Mouse (Mus musculus): ENCODE data around the gene Slc2a5. TPM values are rescaled to one million over a fixed set of nuclear protein-coding genes. Genes with fewer than 3 reads are reported as not detected.

Gene Slc2a5
- polyA plus RNA-seq, 1 experiment from 2014 or later: 3.3 TPM

DNA sequence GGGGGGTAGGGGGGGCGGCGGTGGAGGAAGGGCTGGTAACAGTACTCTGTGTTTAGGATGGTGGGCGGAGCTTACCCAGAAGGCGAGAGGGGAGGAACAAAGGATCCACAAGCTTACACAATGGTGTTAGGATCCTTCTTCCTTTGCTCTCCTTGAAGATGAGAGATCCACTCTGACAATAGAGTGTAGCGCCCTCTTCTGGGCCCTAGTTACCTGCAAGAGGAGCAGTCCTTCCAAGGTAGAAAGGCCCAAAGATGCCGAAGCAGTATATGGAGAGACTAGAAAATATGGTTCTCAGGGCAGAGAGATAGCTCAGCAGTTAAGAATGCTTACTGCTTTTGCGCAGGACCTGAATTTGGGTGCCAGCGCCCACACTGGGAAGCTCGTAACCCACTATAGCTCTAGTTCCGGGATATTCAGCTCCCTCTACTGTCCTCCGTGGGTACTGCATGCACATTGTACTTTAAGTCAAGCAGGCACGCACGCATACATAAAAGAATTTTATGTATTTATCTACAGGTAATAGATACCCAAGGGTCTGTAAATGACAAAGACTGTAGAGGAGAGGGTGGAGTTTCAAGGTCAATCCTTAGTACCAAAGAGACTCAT is 43.6 kb downstream of the Slc2a5 start:
- 70% methylated on average over 13 of the region's 13 CpGs for WGBS
- Histone ChIP-seq H3K27ac (ENCODE audit: low read depth, low read length) (no peak overlapping the region), H3K4me1 (ENCODE audit: control insufficient read depth, insufficient read depth, low read length) (no peaks in the 10 kb centered on the region), H3K4me2 (ENCODE audit: low read depth) (no peak overlapping the region), H3K36me3 (ENCODE audit: control insufficient read depth, insufficient read depth, low read length) (no peaks in the 10 kb centered on the region), H3K4me3 (ENCODE audit: low read depth, low read length) (no peak overlapping the region), H3K9me3 (ENCODE audit: control insufficient read depth, low read length) (peaks cover 4% of the 10 kb centered on the region), H3K27me3 (ENCODE audit: control insufficient read depth, insufficient read depth, low read length) (no peaks in the 10 kb centered on the region), H3K9ac (ENCODE audit: low read length) (no peak overlapping the region)
- no peak for DNase-seq (ENCODE audit: low spot score)
- no peak for ATAC-seq (ENCODE audit: insufficient read depth, low FRiP score, low TSS enrichment)

DNA sequence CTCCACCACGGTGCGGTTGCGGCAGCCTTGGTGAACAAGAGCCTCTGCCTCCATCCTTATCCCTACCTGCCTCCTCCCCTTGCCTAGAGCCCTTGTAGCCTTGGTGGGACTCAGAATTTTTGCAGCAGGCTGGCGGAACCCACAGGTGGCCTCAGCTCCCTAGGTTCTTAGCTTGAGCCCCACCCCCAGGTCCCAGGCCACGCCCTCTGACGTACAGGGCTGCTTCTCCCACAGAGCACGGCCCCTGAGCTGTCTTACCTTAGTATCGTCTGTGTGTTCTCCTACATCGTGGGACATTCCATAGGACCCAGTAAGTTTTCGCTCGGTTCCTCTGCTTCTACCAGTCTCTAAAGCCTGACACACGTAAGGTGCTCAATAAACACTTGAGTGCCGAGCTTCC is 45.8 kb downstream of the Slc2a5 start:
- Histone ChIP-seq H3K4me2 (ENCODE audit: low read depth) (no peak overlapping the region), H3K36me3 (ENCODE audit: control insufficient read depth, insufficient read depth, low read length) (no peaks in the 10 kb centered on the region), H3K27ac (ENCODE audit: low read depth, low read length) (no peak overlapping the region), H3K9me3 (ENCODE audit: control insufficient read depth, low read length) (peaks cover 4% of the 10 kb centered on the region), H3K9ac (ENCODE audit: low read length) (no peak overlapping the region), H3K4me3 (ENCODE audit: low read depth, low read length) (no peak overlapping the region), H3K27me3 (ENCODE audit: control insufficient read depth, insufficient read depth, low read length) (no peaks in the 10 kb centered on the region), H3K4me1 (ENCODE audit: control insufficient read depth, insufficient read depth, low read length) (no peaks in the 10 kb centered on the region)
- no peak for DNase-seq (ENCODE audit: low spot score)
- no peak for ATAC-seq (ENCODE audit: insufficient read depth, low FRiP score, low TSS enrichment)
- WGBS: 36% methylated on average over 13 of the region's 13 CpGs

DNA sequence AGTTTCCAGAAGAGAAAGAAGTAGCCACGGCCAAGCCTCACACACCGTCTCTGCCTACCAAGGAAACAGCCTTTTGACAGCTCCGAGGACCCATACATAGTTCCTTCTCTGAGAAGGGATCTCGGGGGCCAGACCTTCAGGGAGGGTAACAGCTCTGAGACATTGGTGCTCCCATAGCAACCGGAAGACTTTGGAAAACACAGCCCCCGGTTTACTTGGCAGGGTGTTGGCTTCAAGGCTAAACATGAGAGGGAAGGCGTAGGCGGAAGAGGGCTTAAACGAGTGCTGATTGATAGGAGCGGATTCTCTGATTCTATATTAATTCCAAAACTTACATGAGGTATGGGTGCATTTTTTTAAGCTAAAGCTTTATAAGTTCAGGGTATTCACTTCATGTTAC is 49.3 kb downstream of the Slc2a5 start:
- no peaks in the 10 kb centered on the region for H3K27me3 ChIP-seq (ENCODE audit: control insufficient read depth, insufficient read depth, low read length)
- no peaks in the 10 kb centered on the region for H3K9me3 ChIP-seq (ENCODE audit: control insufficient read depth, low read length)
- ATAC-seq (ENCODE audit: insufficient read depth, low FRiP score, low TSS enrichment): no peak
- DNase-seq (ENCODE audit: low spot score): no peak
- H3K4me1 ChIP-seq (ENCODE audit: control insufficient read depth, insufficient read depth, low read length): no peaks in the 10 kb centered on the region
- H3K9ac ChIP-seq (ENCODE audit: low read length): no peak overlapping the region
- 84% methylated on average over 10 of the region's 10 CpGs for WGBS
- no peaks in the 10 kb centered on the region for H3K36me3 ChIP-seq (ENCODE audit: control insufficient read depth, insufficient read depth, low read length)
- H3K4me2 ChIP-seq (ENCODE audit: low read depth): no peak overlapping the region
- no peak overlapping the region for H3K27ac ChIP-seq (ENCODE audit: low read depth, low read length)
- no peak overlapping the region for H3K4me3 ChIP-seq (ENCODE audit: low read depth, low read length)

- Histone ChIP-seq H3K27me3 (ENCODE audit: control insufficient read depth, insufficient read depth, low read length) (no peaks in the 10 kb centered on the region), H3K9me3 (ENCODE audit: control insufficient read depth, low read length) (no peaks in the 10 kb centered on the region), H3K27ac (ENCODE audit: low read depth, low read length) (no peak overlapping the region), H3K4me3 (ENCODE audit: low read depth, low read length) (no peak overlapping the region), H3K4me1 (ENCODE audit: control insufficient read depth, insufficient read depth, low read length) (no peaks in the 10 kb centered on the region), H3K4me2 (ENCODE audit: low read depth) (no peak overlapping the region), H3K36me3 (ENCODE audit: control insufficient read depth, insufficient read depth, low read length) (no peaks in the 10 kb centered on the region), H3K9ac (ENCODE audit: low read length) (no peak overlapping the region)
- ATAC-seq (ENCODE audit: insufficient read depth, low FRiP score, low TSS enrichment) (no peak), DNase-seq (ENCODE audit: low spot score) (no peak)
- WGBS: 76% methylated on average over 8 of the region's 8 CpGs
Observed at GRCm38 (mm10) chr4:150172107-150172506, 53.0 kb downstream of the Slc2a5 start.

DNA sequence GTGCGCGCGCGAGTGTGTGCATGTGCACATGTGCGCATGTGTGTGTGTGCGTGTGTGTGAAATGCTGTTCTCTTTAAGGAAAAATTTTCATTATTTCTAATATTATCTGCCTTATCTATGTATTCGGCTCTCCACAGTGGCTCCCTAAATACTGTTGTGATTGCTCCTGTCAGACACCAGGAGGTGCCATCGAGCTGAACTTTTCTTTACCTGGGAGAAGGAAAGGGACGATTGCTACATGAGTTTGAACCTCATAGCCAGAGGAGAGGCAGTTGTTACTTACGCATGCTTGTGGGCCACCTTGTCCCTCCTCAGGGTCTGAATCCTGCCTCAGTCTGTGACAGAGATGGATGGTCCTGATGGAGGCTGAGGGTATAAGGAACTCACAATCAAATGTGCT is 54.2 kb downstream of the Slc2a5 start:
- Histone ChIP-seq H3K4me2 (ENCODE audit: low read depth) (no peak overlapping the region), H3K36me3 (ENCODE audit: control insufficient read depth, insufficient read depth, low read length) (no peaks in the 10 kb centered on the region), H3K27me3 (ENCODE audit: control insufficient read depth, insufficient read depth, low read length) (no peaks in the 10 kb centered on the region), H3K27ac (ENCODE audit: low read depth, low read length) (no peak overlapping the region), H3K4me3 (ENCODE audit: low read depth, low read length) (no peak overlapping the region), H3K9ac (ENCODE audit: low read length) (no peak overlapping the region), H3K4me1 (ENCODE audit: control insufficient read depth, insufficient read depth, low read length) (no peaks in the 10 kb centered on the region), H3K9me3 (ENCODE audit: control insufficient read depth, low read length) (no peaks in the 10 kb centered on the region)
- DNase-seq (ENCODE audit: low spot score): peak; percentile 28
- ATAC-seq (ENCODE audit: insufficient read depth, low FRiP score, low TSS enrichment): no peak
- 53% methylated on average over 10 of the region's 10 CpGs for WGBS

DNA sequence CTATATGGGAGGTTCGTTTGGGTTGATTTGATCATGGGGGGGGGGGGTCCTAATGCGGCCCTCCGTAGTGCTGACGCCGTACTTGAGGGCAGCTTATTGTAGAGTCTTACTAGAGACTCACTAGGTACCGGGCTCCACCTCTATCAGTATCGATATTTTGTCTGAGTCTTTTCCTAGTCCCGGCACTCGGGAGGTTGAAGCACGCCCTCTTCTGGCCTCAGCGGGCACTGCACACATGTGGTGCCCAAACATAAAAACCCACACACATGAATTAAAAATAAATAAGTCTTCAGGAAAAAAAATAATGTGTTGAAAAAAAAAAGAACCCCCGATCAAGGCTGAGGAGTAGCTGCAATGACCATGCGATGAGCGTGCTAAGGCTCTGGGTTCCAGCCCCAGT is 54.9 kb downstream of the Slc2a5 start:
- Histone ChIP-seq H3K4me1 (ENCODE audit: control insufficient read depth, insufficient read depth, low read length) (no peaks in the 10 kb centered on the region), H3K27me3 (ENCODE audit: control insufficient read depth, insufficient read depth, low read length) (no peaks in the 10 kb centered on the region), H3K9ac (ENCODE audit: low read length) (no peak overlapping the region), H3K9me3 (ENCODE audit: control insufficient read depth, low read length) (no peaks in the 10 kb centered on the region), H3K27ac (ENCODE audit: low read depth, low read length) (no peak overlapping the region), H3K4me3 (ENCODE audit: low read depth, low read length) (no peak overlapping the region), H3K4me2 (ENCODE audit: low read depth) (no peak overlapping the region), H3K36me3 (ENCODE audit: control insufficient read depth, insufficient read depth, low read length) (no peaks in the 10 kb centered on the region)
- ATAC-seq (ENCODE audit: insufficient read depth, low FRiP score, low TSS enrichment) (no peak), DNase-seq (ENCODE audit: low spot score) (no peak)
- 96% methylated on average over 14 of the region's 14 CpGs for WGBS

GRCm38 (mm10) chr4:150176535-150176934 is 57.5 kb downstream of the Slc2a5 start:
- Histone ChIP-seq H3K9me3 (ENCODE audit: control insufficient read depth, low read length) (no peaks in the 10 kb centered on the region), H3K36me3 (ENCODE audit: control insufficient read depth, insufficient read depth, low read length) (no peaks in the 10 kb centered on the region), H3K4me2 (ENCODE audit: low read depth) (no peak overlapping the region), H3K27ac (ENCODE audit: low read depth, low read length) (no peak overlapping the region), H3K27me3 (ENCODE audit: control insufficient read depth, insufficient read depth, low read length) (no peaks in the 10 kb centered on the region), H3K4me3 (ENCODE audit: low read depth, low read length) (no peak overlapping the region), H3K4me1 (ENCODE audit: control insufficient read depth, insufficient read depth, low read length) (no peaks in the 10 kb centered on the region), H3K9ac (ENCODE audit: low read length) (no peak overlapping the region)
- WGBS: 11% methylated on average over 7 of the region's 7 CpGs
- ATAC-seq (ENCODE audit: insufficient read depth, low FRiP score, low TSS enrichment): no peak
- DNase-seq (ENCODE audit: low spot score): peak; percentile 69

DNA sequence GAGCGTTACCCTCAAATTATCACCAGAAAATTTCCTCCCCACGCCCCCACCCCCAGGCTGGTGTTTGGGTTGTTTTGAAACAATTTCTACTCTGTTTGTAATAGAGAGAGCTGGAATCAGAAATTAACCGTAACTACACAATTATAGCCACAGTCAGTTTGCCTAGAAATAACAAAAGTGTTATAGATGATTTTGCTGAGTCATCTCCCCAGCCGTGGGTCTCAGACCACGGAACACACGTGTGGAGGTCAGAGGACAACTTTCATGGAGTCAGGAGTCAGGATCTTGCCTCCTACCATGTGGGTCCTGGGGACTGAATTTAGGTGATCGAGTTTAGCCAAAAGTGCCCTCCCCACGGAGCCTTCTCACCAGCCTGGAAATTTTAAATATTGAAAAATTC is 58.0 kb downstream of the Slc2a5 start:
- no peak overlapping the region for H3K4me3 ChIP-seq (ENCODE audit: low read depth, low read length)
- H3K4me2 ChIP-seq (ENCODE audit: low read depth): no peak overlapping the region
- H3K27me3 ChIP-seq (ENCODE audit: control insufficient read depth, insufficient read depth, low read length): no peaks in the 10 kb centered on the region
- H3K36me3 ChIP-seq (ENCODE audit: control insufficient read depth, insufficient read depth, low read length): no peaks in the 10 kb centered on the region
- WGBS: 83% methylated on average over 8 of the region's 8 CpGs
- no peak for DNase-seq (ENCODE audit: low spot score)
- H3K9ac ChIP-seq (ENCODE audit: low read length): no peak overlapping the region
- H3K9me3 ChIP-seq (ENCODE audit: control insufficient read depth, low read length): no peaks in the 10 kb centered on the region
- H3K4me1 ChIP-seq (ENCODE audit: control insufficient read depth, insufficient read depth, low read length): no peaks in the 10 kb centered on the region
- ATAC-seq (ENCODE audit: insufficient read depth, low FRiP score, low TSS enrichment): no peak
- no peak overlapping the region for H3K27ac ChIP-seq (ENCODE audit: low read depth, low read length)

DNA sequence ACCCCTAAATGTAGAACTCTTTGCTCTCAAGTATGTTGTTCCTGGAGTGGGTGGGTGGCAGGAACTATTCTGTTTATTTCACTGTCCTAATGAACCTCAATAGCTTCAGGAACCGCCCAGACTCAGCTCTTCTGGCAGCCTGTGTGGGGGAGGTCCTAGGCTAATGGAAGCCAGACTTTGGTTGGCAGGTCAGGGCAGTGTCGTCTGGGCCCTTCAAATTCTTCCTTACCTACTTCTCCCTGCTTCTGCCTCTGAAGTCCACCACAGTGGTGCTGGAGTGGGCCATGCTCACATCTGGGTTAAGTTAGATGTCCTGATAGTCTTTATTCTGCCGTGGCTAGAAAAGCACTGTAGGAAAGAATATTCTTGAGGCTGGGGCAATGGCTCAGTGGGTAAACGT is 59.0 kb downstream of the Slc2a5 start:
- Histone ChIP-seq H3K4me2 (ENCODE audit: low read depth) (no peak overlapping the region), H3K4me3 (ENCODE audit: low read depth, low read length) (no peak overlapping the region), H3K9ac (ENCODE audit: low read length) (no peak overlapping the region), H3K36me3 (ENCODE audit: control insufficient read depth, insufficient read depth, low read length) (no peaks in the 10 kb centered on the region), H3K27me3 (ENCODE audit: control insufficient read depth, insufficient read depth, low read length) (no peaks in the 10 kb centered on the region), H3K4me1 (ENCODE audit: control insufficient read depth, insufficient read depth, low read length) (no peaks in the 10 kb centered on the region), H3K27ac (ENCODE audit: low read depth, low read length) (no peak overlapping the region), H3K9me3 (ENCODE audit: control insufficient read depth, low read length) (no peaks in the 10 kb centered on the region)
- DNase-seq (ENCODE audit: low spot score): no peak
- WGBS: 46% methylated on average over 4 of the region's 4 CpGs
- ATAC-seq (ENCODE audit: insufficient read depth, low FRiP score, low TSS enrichment): no peak
